Mouse (Mus musculus) MEL (cell line): ENCODE results near the gene Zfr. TPM values are rescaled to one million over a fixed set of nuclear protein-coding genes. Genes with fewer than 3 reads are reported as not detected.
A peak's percentile ranks its signal among the peaks of the same experiment; 100 is the strongest.

ENCODE experiments used
- DNase-seq: peaks from one replicate; pipeline ENCODE4 v3.0.0; 2011; ENCODE audit warnings: low read depth, low spot score
- H3K27ac ChIP-seq: 2 replicates; pipeline ENCODE4 v1.5.1; 2012; ENCODE audit warnings: low read depth, mild to moderate bottlenecking, control low read depth, low read length, moderate library complexity; ENCODE audit not compliant: control insufficient read depth
- H3K27me3 ChIP-seq, 2 experiments: fragments of 150-350 bp in 1 of 2; sonication (generic) in 1 of 2; 2 replicates each; pipeline ENCODE4 v1.6.1; 2012; ENCODE audit warnings: low read length in 2 of 2, mild to moderate bottlenecking in 2 of 2, improper control_type of control experiment in 1 of 2, moderate library complexity in 1 of 2; ENCODE audit not compliant: insufficient read depth in 2 of 2, control insufficient read depth in 1 of 2
- H3K36me3 ChIP-seq, 2 experiments: 2 replicates each; pipeline ENCODE4 v1.6.1; 2012 to 2014; ENCODE audit warnings: low read length in 2 of 2, improper control_type of control experiment in 1 of 2, inconsistent platforms in 1 of 2, mild to moderate bottlenecking in 1 of 2; ENCODE audit not compliant: insufficient read depth in 2 of 2, control insufficient read depth in 1 of 2
- H3K4me1 ChIP-seq, 2 experiments: fragments of 150-350 bp in 1 of 2; sonication (generic) in 1 of 2; 2 replicates each; pipeline ENCODE4 v1.6.1; 2012; ENCODE audit warnings: low read length in 2 of 2, improper control_type of control experiment in 1 of 2, mild to moderate bottlenecking in 1 of 2; ENCODE audit not compliant: insufficient read depth in 2 of 2, control insufficient read depth in 1 of 2
- H3K4me3 ChIP-seq, 2 experiments: fragments of 150-350 bp in 1 of 2; sonication (generic) in 1 of 2; 2 replicates each; pipeline ENCODE4 v1.5.1; 2012; ENCODE audit warnings: low read depth in 2 of 2, low read length in 2 of 2, mild to moderate bottlenecking in 2 of 2, moderate library complexity in 2 of 2, control low read depth in 1 of 2, improper control_type of control experiment in 1 of 2; ENCODE audit not compliant: control insufficient read depth in 1 of 2, insufficient read depth in 1 of 2
- H3K79me2 ChIP-seq: 2 replicates; pipeline ENCODE4 v1.6.1; 2012; ENCODE audit warnings: mild to moderate bottlenecking, low read length, moderate library complexity; ENCODE audit not compliant: control insufficient read depth, poor library complexity, insufficient read depth
- H3K9ac ChIP-seq: 2 replicates; pipeline ENCODE4 v1.6.1; 2012; ENCODE audit warnings: low read depth, mild to moderate bottlenecking, control low read depth, low read length, moderate library complexity; ENCODE audit not compliant: control insufficient read depth, poor library complexity, severe bottlenecking
- H3K9me3 ChIP-seq: fragments of 150-350 bp; sonication (generic); replicated peaks from 2 replicates; pipeline ENCODE4 v1.6.1; 2012; ENCODE audit warnings: mild to moderate bottlenecking, low read length, improper control_type of control experiment, moderate library complexity; ENCODE audit not compliant: insufficient read depth
- BHLHE40 ChIP-seq: IDR thresholded peaks from 2 replicates; pipeline ENCODE4 v1.6.1; 2012; ENCODE audit warnings: low read depth, mild to moderate bottlenecking, inconsistent platforms, low read length, improper control_type of control experiment, borderline replicate concordance
- CHD1 ChIP-seq: IDR thresholded peaks from 2 replicates; pipeline ENCODE4 v1.6.1; 2012; ENCODE audit warnings: low read depth, mild to moderate bottlenecking, inconsistent platforms, low read length, improper control_type of control experiment
- CHD2 ChIP-seq: IDR thresholded peaks from 2 replicates; pipeline ENCODE4 v1.6.1; 2011; ENCODE audit warnings: low read length, improper control_type of control experiment
- CTCF ChIP-seq, 3 experiments: IDR thresholded peaks in 2 of 3; conservative IDR thresholded peaks in 1 of 3; 2 replicates each; pipeline ENCODE4 v1.5.1; 2011 to 2012; ENCODE audit warnings: low read length in 3 of 3, low read depth in 2 of 3, mild to moderate bottlenecking in 2 of 3, improper control_type of control experiment in 1 of 3, inconsistent platforms in 1 of 3, mixed read lengths in 1 of 3, moderate library complexity in 1 of 3; ENCODE audit not compliant: control insufficient read depth in 1 of 3, insufficient read depth in 1 of 3, poor library complexity in 1 of 3, severe bottlenecking in 1 of 3
- E2F4 ChIP-seq: IDR thresholded peaks from 2 replicates; pipeline ENCODE4 v1.6.1; 2011; ENCODE audit warnings: low read depth, low read length, improper control_type of control experiment, borderline replicate concordance
- ELF1 ChIP-seq: IDR thresholded peaks from 2 replicates; pipeline ENCODE4 v1.6.1; 2014; ENCODE audit warnings: low read depth, mild to moderate bottlenecking, inconsistent platforms, low read length, improper control_type of control experiment, moderate library complexity
- EP300 ChIP-seq, 2 experiments: IDR thresholded peaks; 2 replicates each; pipeline ENCODE4 v1.6.1; 2011; ENCODE audit warnings: improper control_type of control experiment in 2 of 2, low read length in 2 of 2, low read depth in 1 of 2, mild to moderate bottlenecking in 1 of 2
- ETS1 ChIP-seq: IDR thresholded peaks from 2 replicates; pipeline ENCODE4 v1.6.1; 2012; ENCODE audit warnings: low read depth, mild to moderate bottlenecking, inconsistent platforms, low read length, improper control_type of control experiment, moderate library complexity
- GABPA ChIP-seq: IDR thresholded peaks from 2 replicates; pipeline ENCODE4 v1.6.1; 2012; ENCODE audit warnings: low read depth, mild to moderate bottlenecking, inconsistent platforms, low read length, improper control_type of control experiment, moderate library complexity
- GATA1 ChIP-seq: IDR thresholded peaks from 2 replicates; pipeline ENCODE4 v1.6.1; 2011; ENCODE audit warnings: low read depth, low read length, improper control_type of control experiment
- HCFC1 ChIP-seq: IDR thresholded peaks from 2 replicates; pipeline ENCODE4 v1.6.1; 2012; ENCODE audit warnings: low read depth, mild to moderate bottlenecking, inconsistent platforms, low read length, improper control_type of control experiment, moderate library complexity
- JUND ChIP-seq: IDR thresholded peaks from 2 replicates; pipeline ENCODE4 v1.6.1; 2011; ENCODE audit warnings: low read depth, mild to moderate bottlenecking, improper control_type of control experiment, low read length
- MAX ChIP-seq: IDR thresholded peaks from 2 replicates; pipeline ENCODE4 v1.6.1; 2011; ENCODE audit warnings: low read length, improper control_type of control experiment
- MAZ ChIP-seq: IDR thresholded peaks from 2 replicates; pipeline ENCODE4 v1.6.1; 2012; ENCODE audit warnings: low read depth, mild to moderate bottlenecking, inconsistent platforms, low read length, improper control_type of control experiment
- MXI1 ChIP-seq: IDR thresholded peaks from 2 replicates; pipeline ENCODE4 v1.6.1; 2011; ENCODE audit warnings: mild to moderate bottlenecking, low read depth, low read length, improper control_type of control experiment
- MYB ChIP-seq: IDR thresholded peaks from 2 replicates; pipeline ENCODE4 v1.6.1; 2011; ENCODE audit warnings: mild to moderate bottlenecking, low read depth, low read length, improper control_type of control experiment
- MYC ChIP-seq: IDR thresholded peaks from 2 replicates; pipeline ENCODE4 v1.6.1; 2011; ENCODE audit warnings: low read depth, mild to moderate bottlenecking, low read length, improper control_type of control experiment, moderate library complexity
- NELFE ChIP-seq: IDR thresholded peaks from 2 replicates; pipeline ENCODE4 v1.6.1; 2011; ENCODE audit warnings: low read depth, low read length, improper control_type of control experiment
- POLR2A ChIP-seq, 2 experiments: IDR thresholded peaks; 2 replicates each; pipeline ENCODE4 v1.6.1; 2011 to 2012; ENCODE audit warnings: low read length in 2 of 2, mild to moderate bottlenecking in 2 of 2, control low read depth in 1 of 2, improper control_type of control experiment in 1 of 2, low read depth in 1 of 2, moderate library complexity in 1 of 2; ENCODE audit not compliant: control insufficient read depth in 1 of 2, insufficient read depth in 1 of 2, poor library complexity in 1 of 2
- POLR2AphosphoS2 ChIP-seq: IDR thresholded peaks from 2 replicates; pipeline ENCODE4 v1.6.1; 2011; ENCODE audit warnings: low read length, improper control_type of control experiment
- POLR2AphosphoS5 ChIP-seq: IDR thresholded peaks from 2 replicates; pipeline ENCODE4 v1.6.1; 2012; ENCODE audit warnings: low read depth, borderline replicate concordance, mild to moderate bottlenecking, inconsistent platforms, low read length, moderate library complexity, mixed read lengths
- RAD21 ChIP-seq: IDR thresholded peaks from 2 replicates; pipeline ENCODE4 v1.6.1; 2011; ENCODE audit warnings: mild to moderate bottlenecking, low read depth, low read length, improper control_type of control experiment
- RCOR1 ChIP-seq: IDR thresholded peaks from 2 replicates; pipeline ENCODE4 v1.6.1; 2012; ENCODE audit warnings: low read depth, mild to moderate bottlenecking, inconsistent platforms, low read length, improper control_type of control experiment
- SIN3A ChIP-seq: IDR thresholded peaks from 2 replicates; pipeline ENCODE4 v1.6.1; 2012; ENCODE audit warnings: low read length, improper control_type of control experiment, inconsistent platforms
- SMC3 ChIP-seq: IDR thresholded peaks from 2 replicates; pipeline ENCODE4 v1.6.1; 2011; ENCODE audit warnings: low read depth, low read length, improper control_type of control experiment
- TAL1 ChIP-seq: IDR thresholded peaks from 2 replicates; pipeline ENCODE4 v1.6.1; 2012; ENCODE audit warnings: mild to moderate bottlenecking, inconsistent platforms, low read length, moderate library complexity, mixed read lengths
- TBP ChIP-seq: IDR thresholded peaks from 2 replicates; pipeline ENCODE4 v1.8.0; 2011; ENCODE audit warnings: low read depth, low read length, improper control_type of control experiment
- TCF12 ChIP-seq: IDR thresholded peaks from 2 replicates; pipeline ENCODE4 v1.6.1; 2014; ENCODE audit warnings: low read depth, mild to moderate bottlenecking, inconsistent platforms, low read length, improper control_type of control experiment, moderate library complexity
- UBTF ChIP-seq: IDR thresholded peaks from 2 replicates; pipeline ENCODE4 v1.6.1; 2012; ENCODE audit warnings: low read depth, mild to moderate bottlenecking, inconsistent platforms, low read length, improper control_type of control experiment, moderate library complexity, borderline replicate concordance; ENCODE audit not compliant: insufficient read depth
- USF1 ChIP-seq: IDR thresholded peaks from 2 replicates; pipeline ENCODE4 v1.6.1; 2014; ENCODE audit warnings: low read depth, mild to moderate bottlenecking, inconsistent platforms, low read length, improper control_type of control experiment, moderate library complexity
- USF2 ChIP-seq, 2 experiments: IDR thresholded peaks; 2 replicates each; pipeline ENCODE4 v1.6.1; 2011 to 2012; ENCODE audit warnings: improper control_type of control experiment in 2 of 2, low read length in 2 of 2, borderline replicate concordance in 1 of 2, inconsistent platforms in 1 of 2, low read depth in 1 of 2, mild to moderate bottlenecking in 1 of 2; ENCODE audit not compliant: insufficient read depth in 1 of 2
- ZC3H11A ChIP-seq: IDR thresholded peaks from 2 replicates; pipeline ENCODE4 v1.6.1; 2012; ENCODE audit warnings: low read depth, mild to moderate bottlenecking, inconsistent platforms, low read length, improper control_type of control experiment
- ZKSCAN1 ChIP-seq: IDR thresholded peaks from 2 replicates; pipeline ENCODE4 v1.6.1; 2012; ENCODE audit warnings: low read depth, mild to moderate bottlenecking, inconsistent platforms, low read length, improper control_type of control experiment, moderate library complexity
- ZMIZ1 ChIP-seq: IDR thresholded peaks from 2 replicates; pipeline ENCODE4 v1.6.1; 2012; ENCODE audit warnings: low read depth, mild to moderate bottlenecking, inconsistent platforms, low read length, improper control_type of control experiment, moderate library complexity
- ZNF384 ChIP-seq: IDR thresholded peaks from 2 replicates; pipeline ENCODE4 v1.6.1; 2012; ENCODE audit warnings: low read depth, mild to moderate bottlenecking, inconsistent platforms, low read length, improper control_type of control experiment
- polyA plus RNA-seq, 2 experiments: library from polyadenylated mRNA; stranded (reverse) in 1 of 2; unstranded in 1 of 2; fragments of >175 nt in 1 of 2; fragments of >200 nt in 1 of 2; gene quantifications; 2 replicates each; pipeline versions ENCODE4 v1.2.1 to v1.2.4; 2012; ENCODE audit warnings: low replicate concordance in 2 of 2, low read depth in 1 of 2; ENCODE audit not compliant: insufficient read length in 2 of 2, insufficient read depth in 1 of 2, missing spikeins in 1 of 2
- total RNA-seq: library from RNA; depleted of rRNA; stranded (reverse); fragments of 300-350 nt; gene quantifications from 2 replicates; pipeline ENCODE4 v1.2.3, GENCODE M21; 2012

Zfr gene
- total and polyA plus RNA-seq, 3 experiments: 54.4 to 199 (median 108) TPM

DNA sequence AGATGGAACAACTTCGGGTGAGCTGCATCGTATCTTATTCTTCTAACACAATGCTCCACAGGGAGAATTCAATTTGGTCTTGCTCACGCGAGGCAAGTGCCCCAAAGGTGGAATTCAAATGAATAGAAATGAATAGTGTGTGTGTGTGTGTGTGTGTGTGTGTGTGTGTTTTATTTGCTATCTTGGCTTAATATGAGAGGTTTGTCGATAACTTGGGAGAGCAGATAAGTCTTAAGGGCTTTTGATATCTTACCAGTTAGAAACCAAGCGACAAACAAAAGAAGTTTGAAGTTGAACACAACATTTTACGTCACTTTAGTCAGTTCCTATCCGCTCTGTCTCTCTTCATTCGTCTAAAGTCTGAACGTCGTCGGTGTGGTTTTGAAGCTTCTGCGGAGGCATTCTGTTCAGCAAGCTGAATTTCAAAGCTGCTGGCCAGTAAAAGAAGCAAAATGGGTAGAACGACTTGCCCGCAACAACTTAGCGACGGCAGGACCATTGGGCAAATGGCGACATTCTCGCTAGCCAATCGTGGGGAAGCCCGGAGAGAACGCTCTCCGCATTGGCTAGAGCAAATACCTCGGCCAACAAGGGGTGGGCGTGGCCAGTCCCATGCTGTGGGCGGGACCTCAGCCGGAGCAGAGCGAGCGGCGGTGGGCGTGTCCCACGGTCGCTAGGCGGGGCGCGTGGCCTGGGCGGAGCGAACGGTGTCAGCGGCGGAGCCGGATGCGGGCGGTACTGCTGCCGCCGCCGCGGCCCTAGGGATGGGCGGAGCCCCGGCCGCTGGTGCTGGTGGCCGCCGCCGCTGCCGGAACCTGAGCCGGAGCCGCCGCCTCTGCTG lies 86.9 kb downstream of the Zfr start, which contains the start of gene Mtmr12:
Gene Mtmr12, plus strand, starts transcription at position 710 of the 841 bp plus-strand sequence.
- no peaks in the 10 kb centered on the region for H3K27me3 ChIP-seq
- H3K79me2 ChIP-seq: peaks cover 42% of the 10 kb centered on the region
- H3K9ac ChIP-seq: peak within 1 kb of the TSS; percentile 91
- no peaks in the 10 kb centered on the region for H3K9me3 ChIP-seq
- H3K27ac ChIP-seq: peak within 1 kb of the TSS; percentile 97
- H3K36me3 ChIP-seq: peaks cover 0 to 19% of the 10 kb centered on the region in 2 experiments; a peak in 3 of 4 replicates
- H3K4me1 ChIP-seq: peaks cover 10 to 20% of the 10 kb centered on the region in 2 experiments; a peak in 3 of 4 replicates
- DNase-seq: peak; percentile 100
- peak within 1 kb of the TSS; percentile 90 to 100 for H3K4me3 ChIP-seq
- peak; percentile 87 for TF ChIP-seq ZMIZ1
- peak; percentile 2; the same call in 1 of the 2 replicates for TF ChIP-seq ZNF384
- TF ChIP-seq E2F4: no peak
- peak; percentile 84 for TF ChIP-seq POLR2AphosphoS2
- peak; percentile 94 for TF ChIP-seq TBP
- TF ChIP-seq SIN3A: peak; percentile 83
- TF ChIP-seq UBTF: no peak
- TF ChIP-seq CHD2: no peak
- peak; percentile 75 for TF ChIP-seq MXI1
- TF ChIP-seq POLR2AphosphoS5: peak; percentile 87; the same call in 1 of the 2 replicates
- TF ChIP-seq RCOR1: peak; percentile 31; the same call in 1 of the 2 replicates
- TF ChIP-seq ELF1: 0 out of 2 replicates have a peak, but pooled peaks have one; percentile 26
- TF ChIP-seq CHD1: no peak
- peak; percentile 73; the same call in 1 of the 2 replicates for TF ChIP-seq GATA1
- TF ChIP-seq ZKSCAN1: no peak
- TF ChIP-seq TCF12: peak; percentile 1; the same call in 1 of the 2 replicates
- TF ChIP-seq MYB: no peak
- no peak for TF ChIP-seq SMC3
- peak; percentile 75 for TF ChIP-seq MAX
- TF ChIP-seq JUND: 0 out of 2 replicates have a peak, but pooled peaks have one; percentile 21
- peak; percentile 65; the same call in 1 of the 2 replicates for TF ChIP-seq GABPA
- TF ChIP-seq MYC: 0 out of 2 replicates have a peak, but pooled peaks have one; percentile 24
- no peak for TF ChIP-seq TAL1
- TF ChIP-seq ETS1: peak; percentile 77
- peak; percentile 64 for TF ChIP-seq BHLHE40
- no peak; the same call in 1 of the 2 replicates for TF ChIP-seq ZC3H11A
- no peak for TF ChIP-seq RAD21
- TF ChIP-seq NELFE: peak; percentile 86
- TF ChIP-seq POLR2A (IDR thresholded peaks at IDR 0.05; ENCODE audit: control insufficient read depth in 1 of 2, insufficient read depth in 1 of 2, low read depth in 1 of 2, low read length in 2 of 2, poor library complexity in 1 of 2): peak; percentile 87 to 96; a peak in 3 of 4 replicates
- TF ChIP-seq HCFC1: peak; percentile 61
- no peak for TF ChIP-seq USF2 (IDR thresholded peaks at IDR 0.05; ENCODE audit: borderline replicate concordance in 1 of 2, insufficient read depth in 1 of 2, low read depth in 1 of 2, low read length in 2 of 2)
- TF ChIP-seq USF1: peak; percentile 79
- no peak for TF ChIP-seq CTCF (IDR thresholded peaks at IDR 0.05 in 2 of 3, conservative IDR thresholded peaks at IDR 0.05 in 1 of 3; ENCODE audit: control insufficient read depth in 1 of 3, insufficient read depth in 1 of 3, low read depth in 2 of 3, low read length in 3 of 3, poor library complexity in 1 of 3, severe bottlenecking in 1 of 3)
- peak; percentile 70; the same call in 1 of the 2 replicates for TF ChIP-seq MAZ
- TF ChIP-seq EP300 (IDR thresholded peaks at IDR 0.05; ENCODE audit: low read depth in 1 of 2, low read length in 2 of 2): peak; percentile 42 to 60; a peak in 3 of 4 replicates
